Mouse (Mus musculus): ENCODE results near the gene Plau.
A peak's percentile ranks its signal among the peaks of the same experiment; 100 is the strongest.

Plau gene

GRCm38 (mm10) chr14:20836171-20836904 lies at the start of gene Plau:
Plau (plus strand) TSS chr14:20836660.
- DNase-seq (ENCODE audit: inconsistent ontology term), result peak; percentile 84

- DNase-seq (ENCODE audit: inconsistent ontology term), result no peak
These were observed 48.3 kb upstream of the Plau start for GRCm38 (mm10) chr14:20788151-20788550.

- no peak for DNase-seq (ENCODE audit: inconsistent ontology term)
These were observed 46.9 kb upstream of the Plau start for GRCm38 (mm10) chr14:20789593-20789992.

- DNase-seq (ENCODE audit: inconsistent ontology term), result no peak
These were observed 46.0 kb upstream of the Plau start for GRCm38 (mm10) chr14:20790445-20790844.

GRCm38 (mm10) chr14:20790996-20791395 lies 45.5 kb upstream of the Plau start:
- DNase-seq (ENCODE audit: inconsistent ontology term), result no peak

- DNase-seq (ENCODE audit: inconsistent ontology term), result no peak
These were observed 44.8 kb upstream of the Plau start for GRCm38 (mm10) chr14:20791511-20792242.

- DNase-seq (ENCODE audit: inconsistent ontology term), result no peak
These were observed 44.1 kb upstream of the Plau start for GRCm38 (mm10) chr14:20792243-20792921.

GRCm38 (mm10) chr14:20792922-20793757 lies 43.3 kb upstream of the Plau start:
- peak; percentile 42 for DNase-seq (ENCODE audit: inconsistent ontology term)

- DNase-seq (ENCODE audit: inconsistent ontology term), result peak; percentile 88
These were observed 42.5 kb upstream of the Plau start, which contains the start of gene Camk2g for GRCm38 (mm10) chr14:20793758-20794531. Camk2g (minus strand) TSS chr14:20794088.

- no peak for DNase-seq (ENCODE audit: inconsistent ontology term)
These were observed 41.9 kb upstream of the Plau start for GRCm38 (mm10) chr14:20794589-20794988.

- DNase-seq (ENCODE audit: inconsistent ontology term), result no peak
These were observed 40.9 kb upstream of the Plau start for GRCm38 (mm10) chr14:20795423-20796152.

GRCm38 (mm10) chr14:20796170-20796569 lies 40.3 kb upstream of the Plau start:
- no peak for DNase-seq (ENCODE audit: inconsistent ontology term)

GRCm38 (mm10) chr14:20796643-20797042 lies 39.8 kb upstream of the Plau start:
- DNase-seq (ENCODE audit: inconsistent ontology term), result no peak

- DNase-seq (ENCODE audit: inconsistent ontology term), result no peak
These were observed 38.2 kb upstream of the Plau start for GRCm38 (mm10) chr14:20798300-20798699.

GRCm38 (mm10) chr14:20798761-20799160 lies 37.7 kb upstream of the Plau start:
- DNase-seq (ENCODE audit: inconsistent ontology term), result peak; percentile 81

GRCm38 (mm10) chr14:20802926-20803605 lies 33.4 kb upstream of the Plau start:
- no peak for DNase-seq (ENCODE audit: inconsistent ontology term)

- DNase-seq (ENCODE audit: inconsistent ontology term), result peak; percentile 77
These were observed 32.9 kb upstream of the Plau start for GRCm38 (mm10) chr14:20803606-20803938.

GRCm38 (mm10) chr14:20804481-20804880 lies 32.0 kb upstream of the Plau start:
- peak; percentile 37 for DNase-seq (ENCODE audit: inconsistent ontology term)

GRCm38 (mm10) chr14:20804964-20805672 lies 31.3 kb upstream of the Plau start:
- DNase-seq (ENCODE audit: inconsistent ontology term), result peak; percentile 100
